Mouse (Mus musculus): Measurements from ENCODE around the gene Habp4.
A peak's percentile ranks its signal among the peaks of the same experiment; 100 is the strongest.

The Habp4 gene

DNA sequence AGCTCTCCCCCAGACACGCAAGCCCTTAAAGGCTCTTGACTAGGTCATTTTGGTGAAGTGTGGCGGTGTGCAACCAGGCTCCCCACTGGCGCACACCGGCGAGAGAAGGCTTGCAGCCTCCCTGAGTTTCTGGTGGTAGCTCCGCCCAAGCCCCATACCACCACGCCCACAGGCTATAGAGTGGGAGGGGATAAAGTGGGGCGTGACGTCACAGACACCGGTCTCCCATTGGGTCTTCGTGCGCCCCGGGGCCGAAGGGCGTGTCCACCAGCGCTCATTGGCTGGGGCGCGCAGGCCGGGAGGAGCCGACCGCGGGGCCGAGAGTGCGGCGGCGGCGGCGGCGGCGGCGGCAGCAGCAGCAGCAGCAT lies at the start of gene Habp4:
TSS of gene Habp4 (plus strand) at position 277 of the 368 bp plus-strand sequence.
- DNase-seq = peak; percentile 99

- no peak for DNase-seq
Measured at GRCm38 (mm10) chr13:64117442-64117841, 44.2 kb upstream of the Habp4 start.

DNA sequence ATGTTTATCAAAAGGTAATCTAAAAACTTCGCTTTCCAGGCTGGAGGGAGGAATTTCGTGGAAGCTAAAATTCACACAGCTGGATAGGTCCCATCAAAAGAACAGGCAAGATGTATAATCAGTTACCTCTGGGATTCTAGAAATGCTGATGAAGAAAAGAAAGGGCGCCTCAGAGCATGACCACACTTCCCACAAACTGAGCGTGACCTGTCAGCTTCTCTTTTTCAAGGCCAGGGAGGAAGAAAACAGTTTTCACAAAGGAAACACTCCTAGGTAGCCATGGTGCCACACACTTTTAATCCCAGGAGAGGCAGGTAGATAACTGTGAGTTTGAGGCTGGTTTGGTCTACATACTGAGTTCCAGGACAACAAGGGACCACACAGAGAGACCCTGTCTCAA lies 40.9 kb upstream of the Habp4 start:
- no peak for DNase-seq

DNA sequence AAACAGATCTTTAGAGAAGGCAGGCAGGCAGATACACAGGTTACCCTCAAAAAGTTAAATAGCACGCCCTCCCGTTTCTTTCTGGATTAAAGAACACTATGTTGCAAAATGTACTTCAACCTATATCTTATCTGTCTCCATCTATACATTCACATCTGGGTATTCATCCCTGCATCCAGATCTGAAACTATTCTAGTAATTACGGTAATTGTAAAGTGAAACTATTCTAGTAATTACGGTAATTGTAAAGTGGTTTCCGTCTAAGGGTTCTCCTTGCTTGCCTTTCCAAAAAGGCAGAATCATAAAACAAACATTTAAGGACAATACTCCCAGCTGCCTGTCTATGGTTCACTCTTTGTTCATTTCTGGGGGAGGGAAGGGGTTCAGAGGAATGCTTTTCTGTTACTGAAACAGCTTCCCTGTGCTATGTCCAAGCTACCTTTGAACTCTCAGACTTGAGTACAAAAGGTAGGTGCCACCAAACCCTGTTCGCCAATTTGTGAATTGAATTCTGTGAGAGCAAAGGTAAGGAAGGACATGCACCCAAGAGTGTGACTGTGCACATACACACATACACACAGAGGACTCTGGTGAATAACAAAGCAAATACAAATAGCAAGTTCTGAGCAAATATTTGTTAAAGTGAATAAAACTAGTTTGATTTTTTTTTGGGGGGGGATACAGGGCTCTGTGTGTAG lies 38.0 kb upstream of the Habp4 start:
- DNase-seq = no peak

DNA sequence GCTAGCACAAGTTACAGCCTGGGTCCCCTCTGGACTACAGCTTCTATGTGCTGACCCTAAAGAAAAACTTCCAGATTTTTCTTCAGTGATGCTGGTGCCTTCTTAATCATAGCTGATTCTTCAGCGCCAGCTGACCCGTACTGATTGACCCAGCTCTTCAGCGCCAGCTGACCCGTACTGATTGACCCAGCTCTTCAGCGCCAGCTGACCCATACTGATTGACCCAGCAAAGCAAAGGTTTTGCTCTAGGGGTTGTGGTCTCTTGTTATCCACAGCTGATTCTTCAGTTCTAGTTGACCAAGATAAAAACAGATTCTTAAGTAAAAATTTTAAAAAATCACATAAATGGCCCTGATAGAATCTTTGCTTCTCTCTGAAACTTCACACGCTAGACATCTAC lies 36.7 kb upstream of the Habp4 start:
- no peak for DNase-seq

- DNase-seq = no peak
Measured at GRCm38 (mm10) chr13:64126316-64126715, 35.3 kb upstream of the Habp4 start.

GRCm38 (mm10) chr13:64128858-64129615 lies 32.6 kb upstream of the Habp4 start, which contains the start of gene Slc35d2:
TSS of gene Slc35d2 (minus strand) at chr13:64129368.
- peak; percentile 39 for DNase-seq

DNA sequence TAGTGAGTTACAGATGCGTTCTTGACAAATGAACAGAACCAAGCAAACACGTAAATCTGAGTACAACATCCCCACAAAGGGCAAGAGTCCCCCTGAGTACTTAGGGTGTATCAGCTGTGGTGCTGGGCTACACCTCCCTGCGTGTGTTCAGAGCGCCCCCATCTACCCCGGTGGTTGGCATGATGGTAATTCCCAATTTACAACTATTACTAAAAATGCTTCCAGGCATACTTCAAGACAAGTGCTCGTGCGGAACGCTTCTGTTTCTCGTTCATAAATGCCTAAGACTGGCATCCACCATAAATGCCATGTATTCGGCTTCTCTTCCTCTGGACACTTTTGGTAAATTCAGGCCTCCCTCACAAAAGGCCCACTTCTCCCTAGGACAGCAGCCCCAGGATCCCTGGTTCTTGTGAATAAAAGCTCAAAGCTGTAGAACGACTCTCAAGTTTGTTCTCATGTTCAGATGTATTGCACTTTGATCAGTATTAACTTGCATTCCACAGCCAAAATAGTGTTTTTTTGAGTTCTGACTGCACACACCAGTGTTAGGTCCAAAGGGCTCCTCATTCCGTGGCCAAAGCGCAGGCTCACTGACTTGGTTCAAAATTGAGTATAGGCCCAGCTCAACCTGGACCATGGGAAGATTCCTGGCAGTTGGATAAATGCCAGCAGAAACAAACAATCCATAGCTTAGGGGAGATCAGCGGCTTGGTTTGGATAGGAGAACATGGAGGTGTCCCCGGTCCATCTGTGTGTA lies 31.8 kb upstream of the Habp4 start:
- DNase-seq = peak; percentile 31

GRCm38 (mm10) chr13:64150121-64150520 lies 11.5 kb upstream of the Habp4 start:
- DNase-seq = peak; percentile 47

DNA sequence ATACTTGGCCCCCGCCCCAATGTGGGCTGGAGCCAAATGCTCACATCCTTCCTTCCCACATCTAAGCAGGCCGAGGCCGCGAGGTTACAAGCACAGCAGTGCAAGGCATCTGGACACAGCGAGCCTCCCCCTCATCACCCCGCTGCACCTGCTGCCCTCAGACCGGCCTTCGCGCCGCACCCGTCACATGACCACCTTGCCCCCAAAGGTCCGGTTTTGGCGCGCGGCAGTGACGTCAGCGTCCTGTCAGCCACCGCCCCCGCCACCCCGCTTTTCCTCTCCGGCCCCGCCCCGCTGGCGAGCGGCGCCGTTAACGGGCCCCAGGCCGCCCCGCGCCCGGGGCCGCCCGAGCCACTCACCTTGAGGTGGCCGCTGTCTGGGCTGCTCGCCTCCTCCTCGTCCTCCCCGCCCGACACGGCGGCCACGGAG lies 9.4 kb upstream of the Habp4 start:
- peak; percentile 91 for DNase-seq

DNA sequence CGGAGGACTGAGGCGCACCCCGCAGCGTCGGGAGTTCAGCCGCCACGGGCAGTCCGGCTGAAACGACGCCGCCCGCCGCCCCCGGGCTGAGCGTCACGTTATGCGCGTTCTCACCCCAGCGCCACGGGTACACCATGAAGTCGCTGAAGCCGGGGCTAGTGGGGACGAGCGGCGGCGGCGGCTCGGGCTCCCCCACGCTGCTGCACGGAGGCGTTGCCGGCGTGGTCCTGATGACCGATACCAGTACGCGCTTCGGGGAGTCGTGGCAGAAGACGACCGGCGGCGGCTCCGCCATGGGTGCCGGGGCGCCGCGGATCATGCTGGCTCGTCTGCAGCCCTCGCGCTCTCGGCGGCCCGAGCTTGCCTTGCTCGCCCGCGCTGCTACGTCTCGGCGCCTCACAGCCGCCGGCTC lies 8.9 kb upstream of the Habp4 start:
- no peak for DNase-seq

DNA sequence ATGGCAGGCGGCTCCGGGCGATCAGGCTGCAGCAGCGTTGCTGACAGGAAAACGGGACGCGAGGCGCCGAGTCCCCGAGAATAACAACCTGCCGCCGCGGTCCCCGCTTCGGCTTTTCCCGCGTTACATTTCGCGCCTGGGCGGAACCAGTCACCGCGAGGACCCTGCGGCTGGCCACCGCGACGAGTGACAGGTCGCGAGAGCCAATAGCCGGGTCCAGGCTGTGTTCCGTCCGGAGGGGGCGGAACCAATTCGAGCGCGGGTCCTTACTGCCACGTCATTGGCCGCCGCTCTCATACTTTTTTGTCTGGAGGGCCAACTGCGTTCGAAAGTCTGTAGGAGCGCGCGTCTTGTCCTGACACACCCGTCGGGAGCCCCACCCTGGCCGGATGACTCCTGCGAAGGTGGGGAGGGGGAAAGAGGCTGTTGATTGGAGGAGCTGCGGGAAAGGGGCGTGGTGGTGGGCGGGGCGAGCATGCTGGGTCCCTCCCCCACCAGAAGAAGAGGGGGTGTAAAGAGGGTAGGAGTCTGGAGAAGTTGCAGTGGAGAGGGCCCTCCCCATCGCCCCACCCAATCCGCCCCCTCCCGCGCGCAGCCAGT lies 8.4 kb upstream of the Habp4 start, which contains the start of gene Zfp367:
TSS of gene Zfp367 (minus strand) at position 120 of the 600 bp plus-strand sequence.
- peak; percentile 99 for DNase-seq

DNA sequence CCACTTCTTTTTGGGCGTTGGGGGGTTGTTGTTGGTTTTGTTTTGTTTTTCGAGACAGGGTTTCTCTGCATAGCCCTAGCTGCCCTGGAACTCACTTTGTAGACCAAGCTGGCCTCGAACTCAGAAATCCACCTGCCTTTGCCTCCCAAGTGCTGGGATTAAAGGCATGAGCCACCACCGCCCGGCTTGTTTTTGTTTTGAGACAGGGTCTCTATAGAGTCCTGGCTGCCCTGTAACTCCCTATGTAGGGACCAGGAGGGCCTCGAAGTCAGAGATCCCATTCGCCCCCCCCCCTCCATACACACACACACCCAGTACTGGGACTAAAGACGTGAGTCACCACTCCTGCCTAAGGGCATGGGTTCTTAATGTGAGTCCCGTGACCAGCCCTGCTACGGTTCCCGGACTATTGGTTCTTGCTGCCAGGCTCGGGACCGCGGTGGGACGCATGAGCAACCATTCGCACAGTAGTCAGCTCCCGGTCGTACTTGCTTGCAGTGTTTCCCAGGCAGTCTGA lies 7.8 kb upstream of the Habp4 start:
- peak; percentile 65 for DNase-seq

GRCm38 (mm10) chr13:64154651-64155050 lies 7.0 kb upstream of the Habp4 start:
- no peak for DNase-seq

DNA sequence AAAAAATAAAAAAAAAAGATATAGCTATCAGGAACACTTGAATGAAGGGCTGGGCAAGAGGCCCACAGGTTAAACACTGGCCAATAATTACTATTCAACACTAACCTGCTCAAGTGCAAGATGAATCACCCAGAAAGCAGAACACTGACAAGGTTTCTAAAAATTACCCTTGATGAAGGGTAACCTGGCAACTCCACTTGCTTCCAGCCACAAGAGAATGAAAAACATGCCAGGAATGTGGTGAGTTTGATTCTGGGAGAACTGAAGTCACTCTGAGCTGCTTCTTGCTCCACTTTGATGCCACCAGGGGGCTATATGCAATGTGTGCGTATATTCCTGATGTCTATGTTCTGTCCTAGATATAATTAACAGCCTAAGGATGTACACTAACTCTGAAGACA lies 6.5 kb upstream of the Habp4 start:
- peak; percentile 40 for DNase-seq

GRCm38 (mm10) chr13:64156966-64157365 lies 4.7 kb upstream of the Habp4 start:
- DNase-seq = no peak

GRCm38 (mm10) chr13:64161916-64162611 lies 440 bp downstream of the Habp4 start:
- DNase-seq = no peak

DNA sequence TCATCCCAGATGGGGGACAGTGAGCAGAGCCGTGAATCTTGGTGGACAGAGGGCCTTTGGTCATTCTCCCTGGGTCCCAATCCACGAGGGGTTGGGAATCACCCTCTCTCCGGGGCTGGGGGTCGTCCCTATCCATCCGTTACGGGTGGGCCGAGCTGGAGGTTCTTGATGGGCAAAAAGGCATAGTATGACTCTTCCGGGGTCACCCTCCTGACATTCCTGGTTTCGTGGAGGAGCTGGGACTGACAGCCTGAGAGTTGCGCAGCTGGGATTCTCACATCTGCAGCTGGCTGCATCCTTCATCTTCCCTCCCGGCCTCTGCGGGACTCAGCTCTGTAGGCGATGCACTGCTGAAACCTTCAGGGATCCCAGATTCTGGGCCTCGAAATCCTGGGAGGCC lies 1.0 kb downstream of the Habp4 start:
- peak; percentile 47 for DNase-seq

DNA sequence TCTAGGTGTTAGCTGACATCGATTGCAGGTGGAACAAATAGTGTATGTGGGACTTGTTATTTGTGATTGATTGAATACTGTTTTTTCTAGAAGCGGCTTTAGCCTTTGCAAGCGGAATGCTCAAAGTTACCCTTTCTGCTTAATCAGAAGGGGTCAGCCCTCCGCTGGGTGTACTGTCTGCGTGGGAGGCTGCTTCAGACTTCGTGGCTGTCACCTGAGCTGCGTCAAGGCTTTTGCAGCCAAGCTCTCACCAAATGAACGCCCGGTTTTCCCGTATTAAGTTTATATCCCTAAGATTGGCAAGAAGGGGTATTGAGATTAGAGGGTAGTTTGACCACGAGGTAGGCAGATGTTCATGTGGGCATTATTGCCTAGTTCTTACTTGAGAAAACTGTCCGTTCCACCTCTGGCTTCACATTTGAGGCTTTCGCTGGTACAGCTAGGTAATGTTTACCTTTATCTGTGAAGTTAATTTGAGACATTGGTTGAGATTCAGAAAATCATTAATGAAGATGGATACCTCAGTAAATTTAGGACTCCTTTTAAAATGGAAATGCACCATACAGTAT lies 1.6 kb downstream of the Habp4 start:
- no peak for DNase-seq

GRCm38 (mm10) chr13:64169746-64170145 lies 8.1 kb downstream of the Habp4 start:
- DNase-seq = no peak

GRCm38 (mm10) chr13:64178000-64178399 lies 16.4 kb downstream of the Habp4 start:
- DNase-seq = peak; percentile 64

Measured in retina, postnatal 1 day (tissue).